Mouse (Mus musculus) heart, embryonic 15.5 days (tissue): Measurements from ENCODE around the gene Sap30bp. TPM values are rescaled to one million over a fixed set of nuclear protein-coding genes. Genes with fewer than 3 reads are reported as not detected.
A peak's percentile ranks its signal among the peaks of the same experiment; 100 is the strongest.

Experiments used
- ATAC-seq: fragments of 200-750 bp; cut with Nextera tagmentation; replicated peaks from 2 replicates; pipeline ENCODE4 v1.8.0; 2017; ENCODE audit warnings: low read depth, moderate TSS enrichment; ENCODE audit not compliant: insufficient number of reproducible peaks, insufficient read depth, low FRiP score
- H3K27ac ChIP-seq: fragments of 300-500 bp; sonication (generic); 2 replicates; pipeline ENCODE4 v1.5.1; 2015; ENCODE audit warnings: mild to moderate bottlenecking, inconsistent platforms
- H3K27me3 ChIP-seq: fragments of 300-500 bp; sonication (generic); 2 replicates; pipeline ENCODE4 v1.6.1; 2015; ENCODE audit warnings: inconsistent platforms
- H3K36me3 ChIP-seq: fragments of 300-500 bp; sonication (generic); 2 replicates; pipeline ENCODE4 v1.6.1; 2015; ENCODE audit warnings: mild to moderate bottlenecking, inconsistent platforms
- H3K4me1 ChIP-seq: fragments of 300-500 bp; sonication (generic); replicated peaks from 2 replicates; pipeline ENCODE4 v1.6.1; 2015; ENCODE audit warnings: inconsistent platforms
- H3K4me2 ChIP-seq: fragments of 300-500 bp; sonication (generic); 2 replicates; pipeline ENCODE4 v1.6.1; 2015; ENCODE audit warnings: inconsistent platforms, mild to moderate bottlenecking, moderate library complexity
- H3K4me3 ChIP-seq: fragments of 300-500 bp; sonication (generic); 2 replicates; pipeline ENCODE4 v1.5.1; 2015; ENCODE audit warnings: mild to moderate bottlenecking, inconsistent platforms
- H3K9ac ChIP-seq: fragments of 300-500 bp; sonication (generic); 2 replicates; pipeline ENCODE4 v1.6.1; 2015; ENCODE audit warnings: mild to moderate bottlenecking, inconsistent platforms
- H3K9me3 ChIP-seq: fragments of 300-500 bp; sonication (generic); replicated peaks from 2 replicates; pipeline ENCODE4 v1.6.1; 2016; ENCODE audit warnings: inconsistent platforms
- WGBS: fragments of 180-500 bp; shearing (Covaris S2); methylation state at CpG from one replicate; pipeline ENCODE4 v1.1.7; 2015; ENCODE audit warnings: mixed read lengths; 5-methylcytosine and 5-hydroxymethylcytosine counted together
- polyA plus RNA-seq: library from polyadenylated mRNA; unstranded; fragments of >200 nt; fragmentation: Nextera tagmentation; extraction: Ambion mirVana; gene quantifications from 2 replicates; pipeline ENCODE4 v1.2.1, GENCODE M21; 2015

The Sap30bp gene
- polyA plus RNA-seq, 1 experiment from 2014 or later: 21.4 TPM

- Histone ChIP-seq H3K4me1 (peaks cover 66% of the 10 kb centered on the region), H3K36me3 (peaks cover 4% of the 10 kb centered on the region), H3K27ac (peak within 1 kb of the TSS; percentile 99), H3K9ac (peak within 1 kb of the TSS; percentile 63), H3K4me2 (peak within 1 kb of the TSS; percentile 73), H3K27me3 (no peaks in the 10 kb centered on the region), H3K4me3 (peak within 1 kb of the TSS; percentile 54), H3K9me3 (no peaks in the 10 kb centered on the region)
- peak; percentile 56 for ATAC-seq
- 21% methylated on average over 16 of the region's 16 CpGs for WGBS
These were observed 33.4 kb upstream of the Sap30bp start, which contains the start of gene Smim5 for GRCm38 (mm10) chr11:115899486-115900266. Gene Smim5, plus strand, starts transcription at chr11:115899966.

- Histone ChIP-seq H3K9ac (peak overlapping the region; percentile 63), H3K27me3 (no peaks in the 10 kb centered on the region), H3K4me2 (peak overlapping the region; percentile 73), H3K27ac (peak overlapping the region; percentile 99), H3K9me3 (no peaks in the 10 kb centered on the region), H3K4me1 (peaks cover 74% of the 10 kb centered on the region), H3K4me3 (peak overlapping the region; percentile 54), H3K36me3 (peaks cover 4% of the 10 kb centered on the region; the same call in 1 of the 2 replicates)
- no peak for ATAC-seq
- 44% methylated on average over 8 of the region's 8 CpGs for WGBS
These were observed 32.3 kb upstream of the Sap30bp start for GRCm38 (mm10) chr11:115900561-115901337.

- H3K4me3 ChIP-seq: peak overlapping the region; percentile 54
- H3K9ac ChIP-seq: peak overlapping the region; percentile 63
- peak overlapping the region; percentile 73 for H3K4me2 ChIP-seq
- H3K36me3 ChIP-seq: peaks cover 10% of the 10 kb centered on the region; the same call in 1 of the 2 replicates
- 63% methylated on average over 9 of the region's 9 CpGs for WGBS
- H3K4me1 ChIP-seq: peaks cover 80% of the 10 kb centered on the region
- peak overlapping the region; percentile 99 for H3K27ac ChIP-seq
- H3K27me3 ChIP-seq: no peaks in the 10 kb centered on the region
- H3K9me3 ChIP-seq: no peaks in the 10 kb centered on the region
- no peak for ATAC-seq
These were observed 31.5 kb upstream of the Sap30bp start for GRCm38 (mm10) chr11:115901338-115902161.

GRCm38 (mm10) chr11:115902177-115902576, 30.9 kb upstream of the Sap30bp start:
- Histone ChIP-seq H3K27ac (peak overlapping the region; percentile 99), H3K4me2 (peak overlapping the region; percentile 73), H3K4me3 (peak overlapping the region; percentile 54), H3K9me3 (no peaks in the 10 kb centered on the region), H3K27me3 (no peaks in the 10 kb centered on the region), H3K36me3 (peaks cover 10% of the 10 kb centered on the region; the same call in 1 of the 2 replicates), H3K4me1 (peaks cover 80% of the 10 kb centered on the region), H3K9ac (peak overlapping the region; percentile 63)
- 21% methylated on average over 5 of the region's 5 CpGs for WGBS
- peak; percentile 68 for ATAC-seq

- Histone ChIP-seq H3K4me2 (peak overlapping the region; percentile 73), H3K9me3 (no peaks in the 10 kb centered on the region), H3K27me3 (no peaks in the 10 kb centered on the region), H3K9ac (peak overlapping the region; percentile 63), H3K4me1 (peaks cover 80% of the 10 kb centered on the region), H3K36me3 (peaks cover 10% of the 10 kb centered on the region; the same call in 1 of the 2 replicates), H3K4me3 (peak overlapping the region; percentile 54; the same call in 1 of the 2 replicates), H3K27ac (peak overlapping the region; percentile 99)
- 26% methylated on average over 1 of the region's 1 CpGs for WGBS
- no peak for ATAC-seq
These were observed 30.3 kb upstream of the Sap30bp start for GRCm38 (mm10) chr11:115902831-115903230.

GRCm38 (mm10) chr11:115903384-115904230, 29.5 kb upstream of the Sap30bp start:
- Histone ChIP-seq H3K27me3 (no peaks in the 10 kb centered on the region), H3K4me1 (peaks cover 76% of the 10 kb centered on the region), H3K4me3 (no peak overlapping the region), H3K9ac (peak overlapping the region; percentile 35), H3K36me3 (peaks cover 17% of the 10 kb centered on the region), H3K9me3 (no peaks in the 10 kb centered on the region), H3K27ac (peak overlapping the region; percentile 99), H3K4me2 (peak overlapping the region; percentile 73)
- 36% methylated on average over 11 of the region's 11 CpGs for WGBS
- peak; percentile 80 for ATAC-seq

- 67% methylated on average over 8 of the region's 8 CpGs for WGBS
- H3K27me3 ChIP-seq: no peaks in the 10 kb centered on the region
- H3K4me2 ChIP-seq: peak overlapping the region; percentile 73
- ATAC-seq: no peak
- H3K36me3 ChIP-seq: peaks cover 17% of the 10 kb centered on the region
- H3K9ac ChIP-seq: peak overlapping the region; percentile 35
- H3K4me3 ChIP-seq: no peak overlapping the region
- peak overlapping the region; percentile 99 for H3K27ac ChIP-seq
- no peaks in the 10 kb centered on the region for H3K9me3 ChIP-seq
- H3K4me1 ChIP-seq: peaks cover 68% of the 10 kb centered on the region
These were observed 28.7 kb upstream of the Sap30bp start for GRCm38 (mm10) chr11:115904231-115904955.

- H3K9ac ChIP-seq: peak overlapping the region; percentile 30; the same call in 1 of the 2 replicates
- H3K4me2 ChIP-seq: no peak overlapping the region; the same call in 1 of the 2 replicates
- 57% methylated on average over 16 of the region's 16 CpGs for WGBS
- peak overlapping the region; percentile 99 for H3K27ac ChIP-seq
- no peak overlapping the region for H3K4me3 ChIP-seq
- H3K9me3 ChIP-seq: no peaks in the 10 kb centered on the region
- H3K27me3 ChIP-seq: no peaks in the 10 kb centered on the region
- H3K36me3 ChIP-seq: peaks cover 17% of the 10 kb centered on the region
- ATAC-seq: no peak
- peaks cover 61% of the 10 kb centered on the region for H3K4me1 ChIP-seq
These were observed 27.9 kb upstream of the Sap30bp start for GRCm38 (mm10) chr11:115904956-115905790.

GRCm38 (mm10) chr11:115906116-115906515, 27.0 kb upstream of the Sap30bp start:
- Histone ChIP-seq H3K4me1 (peaks cover 52% of the 10 kb centered on the region), H3K36me3 (peaks cover 17% of the 10 kb centered on the region), H3K9ac (no peak overlapping the region), H3K4me2 (no peak overlapping the region), H3K9me3 (no peaks in the 10 kb centered on the region), H3K27ac (peak overlapping the region; percentile 99; the same call in 1 of the 2 replicates), H3K4me3 (no peak overlapping the region), H3K27me3 (no peaks in the 10 kb centered on the region)
- no peak for ATAC-seq
- WGBS: 74% methylated on average over 3 of the region's 3 CpGs
